Mouse (Mus musculus): ENCODE data around the gene Tgm2.

- peak; percentile 73 for TF ChIP-seq CTCF (IDR thresholded peaks at IDR 0.05; ENCODE audit: control insufficient read depth, insufficient read depth, low read length)
- TF ChIP-seq POLR2A (IDR thresholded peaks at IDR 0.05; ENCODE audit: borderline replicate concordance, control insufficient read depth, low read depth, low read length), result peak; percentile 62; the same call in 1 of the 2 replicates
Observed at GRCm38 (mm10) chr2:158146223-158146622, at the start of gene Tgm2.
